Mouse (Mus musculus) thymus, adult 2 months (tissue): ENCODE data around the gene Amt. TPM values are rescaled to one million over a fixed set of nuclear protein-coding genes. Genes with fewer than 3 reads are reported as not detected.

Experiments
- DNase-seq: peaks from one replicate; pipeline ENCODE4 v3.0.0; 2021
- H3K27ac ChIP-seq: fragments of 200-500 bp; 2 replicates; pipeline ENCODE4 v1.5.1; 2012; ENCODE audit warnings: low read length, control low read depth; ENCODE audit not compliant: control insufficient read depth, insufficient read depth
- H3K27me3 ChIP-seq: fragments of 200-500 bp; 2 replicates; pipeline ENCODE4 v1.6.1; 2012; ENCODE audit warnings: mild to moderate bottlenecking, low read length, moderate library complexity, mixed read lengths; ENCODE audit not compliant: control insufficient read depth, insufficient read depth
- H3K36me3 ChIP-seq: fragments of 200-500 bp; 2 replicates; pipeline ENCODE4 v1.6.1; 2012; ENCODE audit warnings: mild to moderate bottlenecking, low read length, moderate library complexity; ENCODE audit not compliant: control insufficient read depth, insufficient read depth
- H3K4me1 ChIP-seq: fragments of 200-500 bp; replicated peaks from 2 replicates; pipeline ENCODE4 v1.6.1; 2012; ENCODE audit warnings: low read length; ENCODE audit not compliant: control insufficient read depth, insufficient read depth
- H3K4me3 ChIP-seq: fragments of 200-500 bp; 2 replicates; pipeline ENCODE4 v1.5.1; 2012; ENCODE audit warnings: mild to moderate bottlenecking, low read length, control low read depth, moderate library complexity; ENCODE audit not compliant: control insufficient read depth, insufficient read depth
- CTCF ChIP-seq: fragments of 200-500 bp; IDR thresholded peaks from 2 replicates; pipeline ENCODE4 v1.5.1; 2012; ENCODE audit warnings: mild to moderate bottlenecking, control low read depth, low read length, moderate library complexity, borderline replicate concordance; ENCODE audit not compliant: control insufficient read depth, poor library complexity, insufficient read depth; ENCODE audit errors: extremely low read depth
- POLR2A ChIP-seq: fragments of 200-500 bp; IDR thresholded peaks from 2 replicates; pipeline ENCODE4 v1.6.1; 2012; ENCODE audit warnings: mild to moderate bottlenecking, low read length, control low read depth, moderate library complexity; ENCODE audit not compliant: control insufficient read depth, poor library complexity, insufficient read depth; ENCODE audit errors: extremely low read depth
- WGBS: fragments of 180-500 bp; shearing (Covaris S2); methylation state at CpG from one replicate; pipeline ENCODE4 v1.1.7; 2018; 5-methylcytosine and 5-hydroxymethylcytosine counted together
- polyA plus RNA-seq: library from polyadenylated mRNA; depleted of rRNA; stranded (reverse); fragments of >200 nt; gene quantifications from 2 replicates; pipeline ENCODE4 v1.2.3, GENCODE M21; 2012

The Amt gene
- polyA plus RNA-seq, 1 experiment: 4.4 TPM

GRCm38 (mm10) chr9:108342301-108342831, 45.7 kb downstream of the Amt start:
- Histone ChIP-seq H3K27me3 (no peaks in the 10 kb centered on the region), H3K4me1 (peaks cover 33% of the 10 kb centered on the region), H3K36me3 (no peaks in the 10 kb centered on the region), H3K4me3 (no peak overlapping the region), H3K27ac (0 out of 2 replicates have a peak overlapping the region, but pooled peaks have one; percentile 45)
- DNase-seq: peak; percentile 30
- 2% methylated on average over 5 of the region's 5 CpGs for WGBS
- TF ChIP-seq POLR2A (no peak), CTCF (no peak)

- DNase-seq: no peak
- TF ChIP-seq POLR2A (no peak), CTCF (no peak)
Measured at GRCm38 (mm10) chr9:108343331-108343730, 46.7 kb downstream of the Amt start.

GRCm38 (mm10) chr9:108343835-108344234, 47.2 kb downstream of the Amt start:
- WGBS: 95% methylated on average over 1 of the region's 1 CpGs
- Histone ChIP-seq H3K4me3 (no peak overlapping the region), H3K27me3 (no peaks in the 10 kb centered on the region), H3K4me1 (peaks cover 32% of the 10 kb centered on the region), H3K27ac (no peak overlapping the region), H3K36me3 (no peaks in the 10 kb centered on the region)
- TF ChIP-seq CTCF: no peak
- TF ChIP-seq POLR2A: no peak
- DNase-seq: no peak

More at GRCm38 (mm10) chr9:108343331-108343730, 46.7 kb downstream of the Amt start:
- no peaks in the 10 kb centered on the region for H3K36me3 ChIP-seq
- H3K27ac ChIP-seq: no peak overlapping the region; the same call in 1 of the 2 replicates
- WGBS: 93% methylated on average over 3 of the region's 3 CpGs
- H3K27me3 ChIP-seq: no peaks in the 10 kb centered on the region
- H3K4me3 ChIP-seq: no peak overlapping the region
- peaks cover 33% of the 10 kb centered on the region for H3K4me1 ChIP-seq

- TF ChIP-seq POLR2A: no peak
- TF ChIP-seq CTCF: no peak
- 92% methylated on average over 4 of the region's 4 CpGs for WGBS
- Histone ChIP-seq H3K4me3 (no peak overlapping the region), H3K36me3 (no peaks in the 10 kb centered on the region), H3K4me1 (peaks cover 35% of the 10 kb centered on the region), H3K27ac (no peak overlapping the region), H3K27me3 (no peaks in the 10 kb centered on the region)
- no peak for DNase-seq
Measured at GRCm38 (mm10) chr9:108344471-108344870, 47.8 kb downstream of the Amt start.

- Histone ChIP-seq H3K4me1 (peaks cover 17% of the 10 kb centered on the region), H3K27me3 (no peaks in the 10 kb centered on the region), H3K27ac (peak overlapping the region; percentile 6), H3K4me3 (peak overlapping the region; percentile 63), H3K36me3 (peaks cover 13% of the 10 kb centered on the region)
- TF ChIP-seq CTCF (no peak), POLR2A (no peak)
- WGBS: 3% methylated on average over 11 of the region's 11 CpGs
- DNase-seq: no peak
Measured at GRCm38 (mm10) chr9:108347024-108347423, 50.4 kb downstream of the Amt start.

GRCm38 (mm10) chr9:108347540-108348289, 51.1 kb downstream of the Amt start, which contains the start of gene Usp4:
Gene Usp4 (plus strand): TSS chr9:108347853.
- peaks cover 20% of the 10 kb centered on the region for H3K36me3 ChIP-seq
- peak; percentile 49; the same call in 1 of the 2 replicates for TF ChIP-seq CTCF
- TF ChIP-seq POLR2A: peak; percentile 75
- peak within 1 kb of the TSS; percentile 63 for H3K4me3 ChIP-seq
- DNase-seq: peak; percentile 82
- peak within 1 kb of the TSS; percentile 6 for H3K27ac ChIP-seq
- peaks cover 15% of the 10 kb centered on the region for H3K4me1 ChIP-seq
- no peaks in the 10 kb centered on the region for H3K27me3 ChIP-seq
- under 1% methylated on average over 75 of the region's 75 CpGs for WGBS
